Mouse (Mus musculus) heart, postnatal 14 days (tissue): ENCODE measurements around the gene Hoxa6. TPM values are rescaled to one million over a fixed set of nuclear protein-coding genes. Genes with fewer than 3 reads are reported as not detected.

Experiments
- DNase-seq, 2 experiments: peaks; one replicate each; pipeline ENCODE4 v3.0.0; 2021 to 2022
- intact Hi-C: fragments of 180-260 bp; cut with DNase I; formaldehyde crosslinking; loops from one replicate; pipeline ENCODE4 v1.15.1; 2025
- total RNA-seq, 2 experiments: library from RNA; stranded (reverse); gene quantifications; 2 replicates each; pipeline ENCODE4 v1.2.3; 2021

The Hoxa6 gene
- total RNA-seq, 2 experiments from 2014 or later, result not detected

- intact Hi-C loops, result loop anchor here (5.0 kb wide), 1 partner anchor 987 kb away; no protein-coding TSS in a partner anchor
- DNase-seq, result no peak
Measured at GRCm38 (mm10) chr6:52169499-52170165, 38.9 kb downstream of the Hoxa6 start.

GRCm38 (mm10) chr6:52168191-52169055 is 40.1 kb downstream of the Hoxa6 start:
- DNase-seq, result no peak
- intact Hi-C loops, result loop anchor here (5.0 kb wide), 1 partner anchor 986 kb away; no protein-coding TSS in a partner anchor

DNA sequence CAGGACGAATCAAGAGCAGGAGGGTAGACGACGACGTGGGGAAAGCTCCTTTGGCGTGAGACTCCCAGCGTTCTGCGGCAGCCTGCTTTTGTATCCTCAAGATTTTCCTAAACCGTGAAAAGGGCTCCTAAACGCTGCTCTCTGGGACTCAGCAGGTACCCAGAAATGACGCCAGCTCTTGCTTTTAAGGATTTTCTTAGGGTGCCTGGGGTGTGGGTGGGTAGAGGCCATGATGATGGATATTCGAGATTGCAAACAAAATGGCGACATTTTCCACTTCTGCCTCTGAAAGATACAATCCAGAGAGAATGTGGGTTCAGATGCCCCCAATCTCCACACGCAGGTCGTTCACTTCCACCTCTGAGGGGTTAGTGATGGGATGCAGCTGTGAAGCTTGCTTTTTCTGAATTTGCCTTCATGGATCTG is 40.8 kb downstream of the Hoxa6 start:
- no peak for DNase-seq
- intact Hi-C loops, result loop anchor here (5.0 kb wide), 1 partner anchor 985 kb away; no protein-coding TSS in a partner anchor

- intact Hi-C loops, result loop anchor here (5.0 kb wide), 1 partner anchor 985 kb away; no protein-coding TSS in a partner anchor
Measured at GRCm38 (mm10) chr6:52167176-52167575, 41.3 kb downstream of the Hoxa6 start.

DNA sequence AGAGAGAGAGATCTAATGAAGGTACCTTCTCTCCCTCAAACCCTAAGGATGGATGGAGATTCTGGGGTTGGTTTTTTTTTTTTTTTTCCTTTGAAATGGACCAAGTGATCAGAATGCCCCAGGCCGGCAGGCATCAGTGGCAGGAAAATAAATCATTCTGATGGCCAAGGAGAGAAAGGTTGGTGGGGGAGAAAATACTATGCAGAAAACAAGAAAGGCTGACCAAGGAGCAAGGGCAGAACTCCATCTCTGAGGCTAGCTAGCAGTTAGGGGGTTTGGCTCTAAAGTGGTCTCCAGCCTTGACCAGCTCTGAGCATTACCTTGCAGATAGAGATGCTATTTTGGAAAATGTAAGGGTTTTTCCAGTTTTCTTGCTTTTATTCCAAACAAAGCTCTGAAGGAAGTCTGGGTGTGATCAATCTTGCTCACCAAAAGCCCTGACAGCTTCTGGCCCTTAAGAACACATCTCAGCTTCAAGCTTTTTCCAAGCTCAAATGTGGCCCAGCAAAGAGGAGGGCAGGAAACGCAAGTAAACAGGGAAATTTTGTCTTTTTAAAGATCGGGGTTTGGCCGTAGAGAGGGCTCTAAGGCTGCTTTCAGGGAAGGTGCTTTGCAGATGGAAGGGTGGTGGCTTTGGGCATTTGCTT is 42.0 kb downstream of the Hoxa6 start:
- intact Hi-C loops, result loop anchor here (5.0 kb wide), 1 partner anchor 984 kb away; no protein-coding TSS in a partner anchor
- no peak for DNase-seq

More at GRCm38 (mm10) chr6:52167176-52167575, 41.3 kb downstream of the Hoxa6 start:
- DNase-seq, result no peak

DNA sequence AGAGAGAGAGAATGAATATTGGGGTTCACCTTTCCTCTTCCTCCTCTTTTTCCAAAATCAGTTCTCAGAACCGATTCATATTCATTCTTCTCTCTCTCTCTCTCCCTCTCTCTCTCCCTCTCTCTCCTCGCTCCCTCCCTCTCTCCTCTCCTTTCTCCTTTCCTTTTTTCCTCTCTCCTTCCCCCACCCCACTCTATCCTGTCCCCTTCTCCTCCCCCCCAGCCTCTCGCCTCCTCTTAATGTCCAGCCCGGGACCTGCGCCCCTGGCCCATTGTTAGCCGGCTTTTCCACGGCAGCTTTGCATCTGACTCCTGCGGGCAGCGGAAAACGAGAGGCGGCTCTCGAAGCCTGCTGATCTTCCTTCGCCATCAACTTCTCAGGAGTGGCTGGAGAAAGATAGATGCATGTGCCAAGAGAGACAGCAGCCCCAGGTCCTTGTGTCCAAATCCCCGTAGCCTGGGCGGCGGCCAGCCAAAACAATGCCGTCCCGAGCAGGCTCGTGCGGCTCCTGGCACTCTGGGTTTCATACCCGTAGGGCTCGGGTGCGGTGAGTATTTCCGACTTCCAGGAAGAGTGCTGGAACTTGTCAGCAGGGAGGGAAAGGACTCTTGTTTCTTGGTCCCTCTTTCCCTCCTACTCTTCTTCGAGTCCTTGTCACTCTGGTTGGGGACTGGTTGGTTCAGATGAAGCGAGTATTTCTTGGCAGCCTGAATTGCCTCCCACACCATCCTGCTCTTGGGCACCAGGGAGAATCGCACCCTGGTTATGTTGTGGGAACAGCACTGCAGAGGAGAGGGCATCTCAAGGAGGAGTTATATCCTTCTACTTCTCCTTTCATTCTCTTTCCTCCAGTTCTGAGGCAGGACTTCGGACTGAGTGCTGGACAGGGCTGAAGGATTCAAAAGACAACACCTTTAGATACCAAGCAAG is 42.8 kb downstream of the Hoxa6 start:
- intact Hi-C loops, result loop anchor here (5.0 kb wide), 1 partner anchor 983 kb away; no protein-coding TSS in a partner anchor
- DNase-seq, result no peak

DNA sequence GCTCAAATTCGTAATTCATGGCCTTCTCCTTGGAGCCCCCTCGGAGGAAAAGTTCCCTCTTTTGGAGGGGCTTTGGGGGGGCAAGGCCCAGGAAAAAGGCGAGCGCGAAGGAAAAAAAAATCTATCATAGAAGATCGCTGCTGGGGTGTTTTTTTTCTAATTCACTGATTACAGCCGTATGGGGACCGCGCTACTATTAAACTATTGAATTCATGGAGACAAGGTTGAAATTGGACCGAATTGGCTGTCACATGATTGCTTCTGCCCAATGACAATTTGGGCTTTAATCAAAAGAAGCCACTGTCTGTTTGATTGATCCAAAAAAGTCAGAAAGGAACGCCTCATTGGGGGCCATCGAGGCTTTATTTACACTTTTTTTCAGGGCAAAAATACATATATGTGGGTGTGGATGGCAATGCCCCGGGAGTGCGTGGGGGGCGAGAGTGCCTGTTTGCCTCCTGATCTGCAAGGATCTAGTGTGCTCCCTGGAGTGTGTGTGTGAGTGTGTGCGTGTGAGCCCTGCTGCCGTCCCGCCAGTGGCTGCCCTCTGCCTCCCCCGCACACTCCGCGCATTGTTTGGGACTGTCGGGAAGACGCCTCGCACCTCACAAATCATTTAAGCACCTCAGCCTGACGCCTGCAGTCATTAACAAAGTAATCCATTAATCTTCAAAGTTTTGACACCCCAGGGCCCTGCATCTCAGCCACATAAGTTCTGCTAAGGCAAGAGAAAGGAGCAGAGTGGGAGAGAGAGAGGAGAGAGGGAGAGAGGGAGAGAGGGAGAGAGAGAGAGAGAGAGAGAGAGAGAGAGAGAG is 43.7 kb downstream of the Hoxa6 start, which contains the start of gene Hoxa2:
Gene Hoxa2 (minus strand): TSS at position 206 of the 815 bp plus-strand sequence.
- intact Hi-C loops, result loop anchor here (5.0 kb wide), 2 partner anchors 158 to 983 kb away; no protein-coding TSS in a partner anchor
- DNase-seq, result no peak

DNA sequence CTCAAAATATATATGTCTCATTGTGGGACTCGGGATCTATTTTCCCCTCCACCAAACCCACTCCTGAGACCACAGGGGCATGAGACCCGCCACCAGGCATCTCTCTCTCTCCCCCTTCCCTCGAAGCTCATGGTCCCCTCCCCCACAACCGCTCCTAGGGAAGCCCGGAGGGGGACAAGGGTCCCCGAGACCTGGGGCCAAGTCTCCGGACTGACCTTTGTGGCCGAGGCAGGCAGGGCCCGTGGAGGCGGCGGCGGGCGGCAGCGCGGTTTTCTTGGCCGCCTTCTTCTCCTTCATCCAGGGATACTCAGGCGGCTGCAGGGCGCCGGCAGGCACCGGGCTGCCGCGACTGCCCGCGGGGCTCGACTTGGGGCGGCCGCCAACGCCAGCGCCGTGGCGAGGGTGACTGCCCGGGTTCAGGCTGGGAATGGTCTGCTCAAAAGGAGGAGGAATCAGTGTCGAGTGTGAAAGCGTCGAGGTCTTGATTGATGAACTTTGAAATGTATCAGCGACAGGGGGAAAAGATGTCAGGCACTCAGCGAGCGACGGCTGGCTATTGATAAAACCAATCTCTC is 44.4 kb downstream of the Hoxa6 start:
- DNase-seq, result no peak
- intact Hi-C loops, result loop anchor here (5.0 kb wide), 1 partner anchor 157 kb away; no protein-coding TSS in a partner anchor

DNA sequence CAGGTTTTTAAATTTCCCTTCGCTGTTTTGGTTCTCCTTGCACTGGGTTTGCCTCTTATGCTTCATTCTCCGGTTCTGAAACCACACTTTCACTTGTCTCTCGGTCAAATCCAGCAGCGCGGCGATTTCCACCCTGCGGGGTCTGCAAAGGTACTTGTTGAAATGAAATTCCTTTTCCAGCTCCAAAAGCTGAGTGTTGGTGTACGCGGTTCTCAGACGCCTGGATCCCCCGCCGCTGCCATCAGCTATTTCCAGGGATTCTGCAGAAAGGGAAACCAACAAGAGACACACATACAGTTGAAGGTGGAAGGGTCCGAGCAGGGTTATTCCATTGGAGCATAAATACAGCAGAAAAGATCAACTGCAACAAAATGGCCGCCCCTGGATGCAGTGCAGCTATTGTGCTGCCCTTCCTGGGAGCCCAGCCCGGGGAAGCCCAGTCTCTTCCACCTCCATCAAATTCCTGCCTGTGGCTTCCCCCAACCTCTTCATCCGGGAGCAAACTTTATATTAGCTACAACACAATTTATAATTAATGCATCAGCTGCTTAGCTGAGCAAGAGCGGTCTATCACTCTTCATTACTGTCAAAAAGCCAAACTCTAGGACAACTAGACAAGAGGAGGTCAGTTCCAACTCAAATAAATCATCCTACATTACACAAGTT is 45.0 kb downstream of the Hoxa6 start:
- DNase-seq, result no peak
- intact Hi-C loops, result loop anchor here (5.0 kb wide), 1 partner anchor 156 kb away; no protein-coding TSS in a partner anchor

- intact Hi-C loops, result loop anchor here (5.0 kb wide), 1 partner anchor 155 kb away; no protein-coding TSS in a partner anchor
Measured at GRCm38 (mm10) chr6:52162611-52163365, 45.7 kb downstream of the Hoxa6 start.

DNA sequence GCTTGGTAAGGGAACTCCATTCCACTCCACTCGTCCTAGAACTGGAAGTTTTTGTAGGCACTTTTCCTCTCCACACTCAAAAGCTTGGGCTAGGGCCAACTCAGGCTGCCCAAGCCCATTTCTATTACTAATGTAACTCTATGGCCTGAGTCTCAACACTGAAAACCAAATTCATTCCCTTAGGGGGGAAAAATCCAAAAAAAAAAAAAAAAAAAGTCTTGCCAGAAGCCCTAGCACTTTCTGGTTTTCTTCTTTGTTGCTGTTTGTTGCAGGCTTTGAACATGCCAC is 46.5 kb downstream of the Hoxa6 start:
- intact Hi-C loops, result loop anchor here (5.0 kb wide), 1 partner anchor 155 kb away; no protein-coding TSS in a partner anchor

More at GRCm38 (mm10) chr6:52162611-52163365, 45.7 kb downstream of the Hoxa6 start:
- DNase-seq, result no peak

GRCm38 (mm10) chr6:52161336-52162092 is 47.0 kb downstream of the Hoxa6 start:
- intact Hi-C loops, result loop anchor here (5.0 kb wide), 1 partner anchor 154 kb away; no protein-coding TSS in a partner anchor
- DNase-seq, result no peak

More for the DNA sequence above, 46.5 kb downstream of the Hoxa6 start:
- DNase-seq, result no peak

DNA sequence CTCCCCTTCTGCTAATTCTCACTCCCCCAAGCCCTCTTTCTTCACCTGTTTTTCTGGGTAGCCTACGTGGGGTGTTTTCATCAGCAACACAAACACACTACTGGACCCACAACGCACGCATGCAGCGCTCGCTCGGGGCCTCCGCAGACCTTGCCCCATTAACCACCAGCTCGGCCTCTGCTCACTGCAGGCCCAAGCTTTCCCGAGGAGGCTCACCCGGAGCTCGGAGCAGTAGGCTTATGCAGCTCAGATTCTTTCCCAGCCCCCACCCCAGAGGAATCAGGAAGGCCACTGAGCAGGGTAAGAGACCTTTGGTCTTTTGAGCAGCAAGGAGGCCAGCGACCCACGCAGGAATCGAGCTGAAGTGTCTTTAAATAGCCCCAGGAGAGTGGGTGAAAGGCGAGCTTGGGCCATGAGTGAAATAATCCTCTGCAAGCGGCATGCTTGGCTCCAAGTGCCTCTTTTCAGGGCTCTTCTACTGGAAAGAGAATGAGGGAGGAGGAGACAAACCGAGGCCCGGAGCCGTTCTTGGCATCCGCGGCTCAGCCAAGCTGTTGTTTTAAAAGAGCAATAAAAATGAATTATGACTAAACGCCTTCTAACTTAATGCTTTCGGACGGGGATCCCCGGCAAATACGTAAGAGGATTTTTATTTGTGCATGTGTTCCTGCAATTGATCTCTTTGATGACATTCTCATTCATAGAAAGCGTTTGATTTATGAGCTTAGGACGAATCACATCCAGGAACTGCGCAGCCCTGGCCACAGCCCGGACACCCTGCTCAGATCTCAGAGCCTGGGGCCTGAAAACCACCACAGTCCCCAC is 47.8 kb downstream of the Hoxa6 start:
- intact Hi-C loops, result loop anchor here (5.0 kb wide), 1 partner anchor 153 kb away; no protein-coding TSS in a partner anchor
- no peak for DNase-seq

GRCm38 (mm10) chr6:52159979-52160378 is 48.5 kb downstream of the Hoxa6 start:
- DNase-seq, result no peak
- intact Hi-C loops, result loop anchor here (5.0 kb wide), 1 partner anchor 153 kb away; no protein-coding TSS in a partner anchor

DNA sequence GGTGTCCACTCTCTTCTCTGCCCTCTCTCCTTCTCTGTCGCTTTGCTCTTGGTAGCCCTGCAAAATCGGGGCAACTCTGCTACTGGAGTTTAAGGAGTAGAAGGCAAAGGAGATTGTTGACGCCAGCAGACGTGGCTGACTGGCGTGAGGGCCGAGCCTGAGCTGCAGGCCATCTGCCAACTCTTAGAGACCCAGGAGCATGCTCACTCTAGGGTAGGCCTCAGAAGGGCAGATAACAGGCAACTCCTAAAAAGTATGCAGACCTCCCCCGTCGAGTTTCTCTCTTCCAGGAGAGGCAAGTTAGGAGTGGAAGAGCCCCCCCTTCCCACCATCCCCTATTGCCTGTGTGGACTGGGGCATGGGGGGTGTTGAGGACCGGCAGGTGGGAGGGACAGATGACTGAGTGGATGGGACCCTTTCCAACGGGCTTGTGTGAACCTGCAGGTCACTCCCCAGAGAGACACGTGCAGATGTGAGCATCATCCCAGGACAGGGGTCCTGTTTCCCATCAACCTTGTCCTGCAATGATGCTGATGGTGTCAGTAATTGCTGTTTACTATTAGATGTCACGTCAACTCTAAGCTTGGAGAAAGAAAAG is 49.3 kb downstream of the Hoxa6 start:
- intact Hi-C loops, result no loop called here
- no peak for DNase-seq
